Mouse (Mus musculus) ovary, adult 18-20 months (tissue): Measurements from ENCODE around the gene Zdbf2.
"Not testable (repeated sequence)": the region's sequence is repeated elsewhere in the genome, so short reads cannot be mapped to it uniquely, and the experiment has no call there.

Experiments used
- DNase-seq: peaks from one replicate; pipeline ENCODE4 v3.0.0; 2022; ENCODE audit warnings: low spot score, mixed read lengths

Gene Zdbf2

DNA sequence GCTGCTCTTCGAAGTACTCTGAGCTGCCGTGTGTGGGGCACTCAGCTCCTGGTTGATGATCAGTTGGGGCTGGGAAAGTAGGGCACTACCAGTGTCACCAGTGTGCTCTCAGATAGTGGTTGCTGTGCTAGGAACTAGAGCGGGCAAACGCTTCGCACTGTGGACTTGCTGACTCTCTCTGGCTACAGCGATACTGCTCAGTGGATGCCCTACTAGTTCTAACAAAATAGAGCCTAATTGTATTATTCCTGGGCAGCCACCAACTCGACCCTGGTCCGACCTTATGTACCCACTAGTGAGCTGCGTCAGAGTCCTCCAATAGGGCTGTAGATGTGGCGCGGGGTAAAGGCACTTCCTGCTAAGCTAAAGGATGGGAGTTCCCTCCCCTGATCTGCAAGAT, 9.4 kb upstream of the Zdbf2 start:
- no peak for DNase-seq

DNA sequence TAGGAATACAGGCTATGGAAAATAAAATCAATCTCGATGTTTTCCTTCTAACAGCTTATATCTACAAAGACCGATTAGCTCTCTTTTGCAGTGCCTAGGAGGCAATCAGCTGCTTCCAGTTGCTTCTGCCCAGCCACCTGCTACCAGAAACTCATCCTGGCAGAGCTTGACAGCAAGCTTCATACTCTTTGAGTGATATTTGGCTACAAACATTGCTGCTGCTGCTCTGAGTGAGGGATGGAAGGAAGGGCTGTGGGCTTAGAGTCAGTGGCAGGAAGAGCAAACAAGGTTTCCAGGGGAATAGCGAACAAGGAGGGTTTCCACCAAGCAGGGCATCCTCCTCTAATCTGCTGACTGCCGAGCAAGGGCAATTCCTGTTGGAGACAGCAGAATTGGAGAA, 7.6 kb upstream of the Zdbf2 start:
- no peak for DNase-seq

DNA sequence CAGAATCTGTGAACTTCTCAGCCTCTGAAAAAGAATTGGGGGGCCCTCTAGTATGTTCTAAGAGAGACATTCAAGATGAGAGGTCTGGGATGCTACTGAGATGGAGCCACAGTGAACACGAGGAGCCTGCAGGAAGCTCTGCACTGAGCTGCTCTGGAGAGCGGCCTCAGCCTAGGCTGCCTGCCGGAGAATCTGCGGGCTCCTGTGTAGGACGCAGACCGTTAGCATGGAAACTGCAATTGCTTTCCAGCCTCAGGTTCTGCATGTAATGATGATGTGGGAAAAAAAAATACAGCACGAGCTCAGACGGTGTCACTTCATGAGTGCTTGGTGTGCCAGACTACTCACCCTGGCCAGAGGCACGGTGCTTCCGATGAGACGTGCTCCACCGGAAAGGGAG, 6.9 kb upstream of the Zdbf2 start:
- no peak for DNase-seq

DNA sequence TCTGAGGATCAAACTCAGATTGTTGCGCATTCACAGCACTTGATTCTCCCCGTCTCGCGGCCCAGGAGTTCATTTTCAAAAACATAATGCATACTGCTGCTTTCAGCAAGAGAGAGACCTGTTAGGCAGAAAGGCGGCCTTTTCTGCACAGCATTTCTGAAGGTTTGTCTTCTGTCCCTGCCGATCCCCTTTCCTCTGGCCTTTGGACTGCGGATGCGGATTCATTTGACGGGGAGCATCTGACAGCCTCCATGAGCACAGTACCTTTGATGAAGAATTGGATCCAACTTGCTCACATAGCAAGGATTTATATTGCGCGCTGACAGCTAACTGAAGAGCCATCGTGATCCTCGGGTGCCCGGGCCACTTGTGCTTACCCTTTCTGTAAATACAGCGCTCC, 6.3 kb upstream of the Zdbf2 start:
- DNase-seq = no peak

DNA sequence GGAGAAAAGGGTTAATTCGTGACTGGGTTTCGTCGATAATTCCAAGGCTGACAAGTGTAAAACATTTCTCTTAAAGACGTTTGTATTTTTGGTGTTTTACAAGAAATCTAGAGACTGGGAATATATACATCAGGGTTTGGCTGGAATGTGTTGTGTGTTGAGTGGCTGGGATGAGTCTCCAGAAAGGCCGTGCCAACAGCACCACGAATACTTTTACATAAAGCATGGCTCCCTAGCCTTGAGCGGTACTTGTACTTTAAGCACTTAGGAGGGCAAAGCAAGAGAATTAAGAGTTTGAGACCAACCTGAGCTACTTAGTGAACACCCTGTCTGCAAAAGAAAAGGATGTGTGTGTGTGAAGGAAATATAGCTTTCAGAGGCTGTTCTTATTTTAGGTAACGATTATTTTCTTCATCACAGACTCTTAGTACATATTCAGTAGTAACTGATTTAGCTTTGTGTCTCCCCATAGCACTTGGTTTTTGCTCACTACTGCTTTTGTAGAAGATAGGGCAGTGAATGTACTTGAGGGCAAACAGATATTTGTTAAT, 865 bp upstream of the Zdbf2 start:
- no peak for DNase-seq

DNA sequence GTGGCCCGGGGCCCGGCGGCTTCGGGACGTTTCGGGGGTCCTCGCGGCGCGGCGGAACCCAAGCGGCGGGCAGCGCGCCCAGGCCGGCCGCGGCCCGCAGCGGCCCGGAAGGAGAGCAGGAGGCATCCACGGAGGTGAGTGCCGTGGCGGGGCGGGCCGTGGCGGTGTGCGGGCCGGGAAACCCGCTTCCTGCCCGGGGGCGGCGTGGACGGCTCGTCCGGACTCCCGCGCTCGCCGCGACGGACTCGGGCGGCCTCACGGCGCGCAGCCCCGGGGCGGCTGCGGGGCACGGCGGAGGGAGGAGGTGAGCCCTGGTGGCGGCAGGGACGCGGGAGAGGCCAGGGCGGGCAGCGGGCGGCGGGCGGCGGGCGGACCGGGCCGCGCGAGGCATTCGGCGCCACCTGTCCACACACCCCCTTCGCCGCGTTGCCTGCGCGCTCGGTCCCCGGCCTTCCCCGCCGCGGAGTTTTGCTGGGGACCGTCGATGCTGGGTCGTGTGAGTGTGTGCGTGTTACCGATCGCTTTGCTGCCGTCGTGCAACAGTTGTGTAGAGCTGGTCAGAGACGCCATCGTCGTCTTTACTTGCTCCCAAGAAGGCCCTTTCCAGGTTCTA, 380 bp downstream of the Zdbf2 start:
- DNase-seq = no peak

DNA sequence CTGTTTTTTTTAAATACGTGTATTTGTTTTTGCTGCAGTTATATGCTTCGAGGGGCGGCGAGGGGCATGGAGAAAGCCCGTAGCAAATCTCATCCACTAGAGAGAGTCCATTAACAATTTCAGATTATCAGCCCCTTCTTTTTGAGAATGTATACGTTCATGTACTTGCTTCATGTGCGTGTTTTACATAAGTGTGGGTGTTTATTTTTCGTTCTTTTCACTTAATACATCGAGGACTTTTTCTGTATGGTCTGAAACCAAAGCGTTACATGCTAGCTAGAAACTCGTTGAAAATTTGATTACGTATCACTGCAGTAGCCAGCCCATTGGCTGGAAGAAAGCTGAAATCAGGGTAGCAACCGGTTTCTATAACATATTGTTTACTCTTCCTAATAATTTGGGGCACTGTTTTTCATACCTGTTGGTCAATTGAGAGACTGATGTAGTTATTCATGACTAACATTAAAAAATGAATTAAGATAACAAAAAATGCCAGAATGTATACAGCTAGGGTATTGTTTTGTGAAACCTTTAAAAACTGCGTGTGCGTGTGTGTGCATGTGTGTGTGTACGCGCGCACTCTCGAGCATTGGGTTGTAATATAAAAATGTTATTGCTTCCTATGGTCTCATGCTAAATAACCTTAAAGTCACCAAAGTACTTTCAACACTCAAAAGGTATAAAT, 1.1 kb downstream of the Zdbf2 start:
- no peak for DNase-seq

DNA sequence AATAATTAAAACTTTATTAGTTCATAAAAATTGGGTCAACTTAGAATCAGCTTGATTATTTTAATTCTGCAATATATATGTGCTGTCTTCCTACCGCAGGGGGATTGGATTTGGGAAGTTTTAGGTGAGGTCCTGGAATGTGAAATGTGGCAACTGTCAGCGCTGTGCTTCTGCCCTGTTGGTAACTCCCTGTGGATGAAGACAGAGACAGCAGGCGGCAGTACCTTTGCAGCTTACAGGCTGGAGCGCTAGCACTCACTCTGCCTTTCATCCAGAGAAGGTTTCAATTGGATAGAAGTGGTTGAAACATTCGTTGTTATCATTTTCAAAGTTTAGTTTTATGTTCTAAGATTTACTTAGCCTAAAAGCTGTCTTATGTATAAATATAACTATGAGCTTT, 5.0 kb downstream of the Zdbf2 start:
- no peak for DNase-seq

DNA sequence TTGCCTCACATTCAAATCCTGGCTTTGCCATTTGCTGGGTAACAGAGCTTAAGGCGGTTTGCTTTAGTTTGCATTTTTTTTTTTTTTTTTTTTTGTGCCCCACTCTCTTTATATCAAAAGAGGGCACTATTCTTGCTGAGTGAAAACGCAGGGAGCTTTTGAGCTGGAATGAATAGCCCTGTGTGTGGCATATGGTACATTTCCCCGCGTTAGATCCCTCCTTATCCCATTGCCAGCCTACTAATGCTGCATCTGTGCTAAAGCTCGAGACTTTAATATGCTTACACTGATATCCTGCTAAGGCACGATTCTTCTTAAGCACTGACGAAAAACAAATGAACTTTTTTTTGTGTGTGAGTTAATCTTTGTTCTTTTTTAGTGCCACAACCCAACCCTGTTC, 20.9 kb downstream of the Zdbf2 start:
- no peak for DNase-seq

DNA sequence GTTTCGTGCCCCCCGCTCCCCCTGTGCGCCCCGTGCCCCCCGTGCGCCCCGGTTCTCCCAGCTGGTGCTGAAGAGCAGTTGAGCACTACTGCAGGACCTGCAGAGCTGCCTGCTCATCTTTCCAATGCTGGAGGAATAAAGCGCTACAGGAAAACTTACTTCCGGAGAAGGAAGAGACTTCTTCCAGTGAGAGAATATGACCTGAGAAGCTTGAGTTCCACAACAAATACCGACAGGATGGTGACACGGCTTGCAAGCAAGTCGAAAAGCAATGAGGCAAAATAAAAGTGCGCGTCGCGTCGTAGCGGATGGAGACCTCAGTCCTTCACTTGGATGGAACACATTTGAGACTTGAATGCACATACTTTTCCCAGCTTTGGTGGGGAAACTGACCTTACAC, 36.6 kb downstream of the Zdbf2 start:
- DNase-seq = no peak

DNA sequence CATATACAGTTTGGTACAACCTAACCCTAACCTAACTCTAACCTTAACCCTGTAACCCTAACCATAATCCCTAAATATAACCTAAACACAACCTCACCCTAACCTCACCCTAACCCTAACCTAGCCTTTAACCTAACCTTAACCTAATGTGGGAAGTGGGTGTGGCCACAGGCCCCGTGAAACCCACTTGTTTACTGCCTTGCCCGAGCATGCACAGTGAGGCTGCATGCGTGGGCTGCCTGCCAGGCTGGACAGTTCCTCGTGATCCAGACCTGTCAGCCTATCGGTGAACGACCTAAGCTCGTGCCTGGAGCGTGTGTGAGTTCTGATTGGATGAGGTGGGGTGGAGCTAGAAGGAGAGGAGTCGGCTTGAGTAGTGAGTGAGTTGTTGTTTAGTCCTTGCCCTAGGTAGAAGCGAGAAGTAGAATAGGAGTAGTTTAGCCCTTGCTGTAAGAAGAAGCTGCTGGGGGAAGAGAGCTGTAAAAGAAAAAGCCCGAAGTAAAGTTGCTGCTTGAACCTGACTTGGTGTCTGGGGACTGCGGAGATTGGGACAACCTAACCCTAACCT, 50.6 kb downstream of the Zdbf2 start:
- DNase-seq = not testable (repeated sequence)
